Mouse (Mus musculus): ENCODE results near the gene Gm9040. TPM values are rescaled to one million over a fixed set of nuclear protein-coding genes. Genes with fewer than 3 reads are reported as not detected.

The Gm9040 gene
- not detected in 2 replicates for polyA plus RNA-seq (2012; rRNA removed)

DNA sequence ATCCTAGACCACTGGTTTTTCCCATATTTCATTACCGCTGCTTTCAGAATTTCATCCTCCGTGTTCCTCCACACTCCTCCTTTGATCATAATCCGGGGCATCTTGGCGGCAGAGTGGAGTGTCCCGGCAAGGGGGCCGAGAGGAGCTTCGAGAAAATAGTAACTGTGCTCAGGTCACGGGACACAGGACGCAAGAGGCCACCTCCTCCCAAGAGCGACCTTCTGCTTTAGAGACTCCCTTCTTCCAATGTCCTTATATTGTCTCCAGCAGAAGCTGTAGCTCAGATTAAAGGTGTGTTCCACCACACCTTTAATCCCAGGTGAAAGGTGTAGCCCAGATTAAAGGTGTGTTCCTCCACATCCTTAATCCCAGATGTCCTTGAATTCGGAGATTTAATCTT is at the start of gene Gm9040:
Gm9040 (minus strand) TSS at position 101 of the 400 bp plus-strand sequence.

GRCm38 (mm10) chr10:118354005-118354404 is 27.2 kb upstream of the Gm9040 start, which contains the start of gene Gm9049:
Gene Gm9049, minus strand, starts transcription at chr10:118354105.

GRCm38 (mm10) chr10:118348579-118348978 is 21.8 kb upstream of the Gm9040 start, which contains the start of gene Gm9048:
Gene Gm9048, minus strand, starts transcription at chr10:118348679.

GRCm38 (mm10) chr10:118343155-118343554 is 16.4 kb upstream of the Gm9040 start, which contains the start of gene Gm9046:
Gene Gm9046, minus strand, starts transcription at chr10:118343255.

DNA sequence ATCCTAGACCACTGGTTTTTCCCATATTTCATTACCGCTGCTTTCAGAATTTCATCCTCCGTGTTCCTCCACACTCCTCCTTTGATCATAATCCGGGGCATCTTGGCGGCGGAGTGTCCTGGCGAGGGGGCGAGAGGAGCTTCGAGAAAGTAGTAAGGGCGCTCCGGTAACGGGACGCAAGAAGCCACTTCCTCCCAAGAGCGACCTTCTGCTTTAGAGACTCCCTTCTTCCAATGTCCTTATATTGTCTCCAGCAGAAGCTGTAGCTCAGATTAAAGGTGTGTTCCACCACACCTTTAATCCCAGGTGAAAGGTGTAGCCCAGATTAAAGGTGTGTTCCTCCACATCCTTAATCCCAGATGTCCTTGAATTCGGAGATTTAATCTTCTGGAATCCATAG is 11.0 kb upstream of the Gm9040 start, which contains the start of gene Gm9045:
Gm9045 (minus strand) TSS at position 101 of the 400 bp plus-strand sequence.

GRCm38 (mm10) chr10:118332308-118332707 is 5.5 kb upstream of the Gm9040 start, which contains the start of gene Gm9044:
Gene Gm9044, minus strand, starts transcription at chr10:118332408.

DNA sequence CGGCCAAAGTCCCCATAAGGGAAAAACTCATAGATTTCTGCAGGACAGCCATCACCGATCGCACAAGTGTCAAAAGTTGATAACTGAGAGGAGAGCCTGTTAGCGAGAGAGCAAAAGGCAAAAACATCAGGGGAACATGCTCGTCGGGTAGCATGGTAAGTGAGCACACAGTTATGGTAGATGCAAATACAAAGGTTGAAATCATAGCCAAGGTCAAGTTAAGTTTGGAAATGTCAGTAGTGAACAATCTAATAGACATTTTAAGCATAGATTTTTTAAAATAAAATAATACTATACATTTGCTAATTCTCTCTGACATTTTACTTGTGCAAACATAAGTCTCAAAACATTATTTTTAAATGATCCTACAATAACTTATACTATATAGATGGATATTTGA is 31.8 kb downstream of the Gm9040 start, which contains the start of gene Iltifb:
Iltifb (minus strand) TSS at position 101 of the 400 bp plus-strand sequence.

Other genes starting within 250 kb of the Gm9040 start
- gene Mdm1, start 185.2 kb downstream of the Gm9040 start, polyA plus RNA-seq (2012; rRNA removed) = 7.0 and 8.6 TPM in 2 replicates
- gene Il22, start 122.0 kb downstream of the Gm9040 start, polyA plus RNA-seq (2012; rRNA removed) = not detected in 2 replicates
- gene Gm32717, start 86.2 kb downstream of the Gm9040 start, polyA plus RNA-seq (2012; rRNA removed) = 0.01 TPM in 1 of 2 replicates, not detected in the other
- 0.01 TPM in 1 of 2 replicates, not detected in the other for gene Gm32802, start 68.3 kb downstream of the Gm9040 start, polyA plus RNA-seq (2012; rRNA removed)
- not detected in 2 replicates for gene Iltifb, start 31.9 kb downstream of the Gm9040 start, polyA plus RNA-seq (2012; rRNA removed)
- not detected in 2 replicates for gene Gm9044, start 5.4 kb upstream of the Gm9040 start, polyA plus RNA-seq (2012; rRNA removed)
- gene Gm9045, start 10.9 kb upstream of the Gm9040 start, polyA plus RNA-seq (2012; rRNA removed) = 0.02 TPM in 1 of 2 replicates, not detected in the other
- gene Gm9046, start 16.3 kb upstream of the Gm9040 start, polyA plus RNA-seq (2012; rRNA removed) = not detected in 2 replicates
- not detected in 2 replicates for gene Gm9048, start 21.7 kb upstream of the Gm9040 start, polyA plus RNA-seq (2012; rRNA removed)
- gene Gm9049, start 27.1 kb upstream of the Gm9040 start, polyA plus RNA-seq (2012; rRNA removed) = 0.02 TPM in 1 of 2 replicates, not detected in the other
- 0.02 TPM in 1 of 2 replicates, not detected in the other for gene Ifng, start 114.1 kb upstream of the Gm9040 start, polyA plus RNA-seq (2012; rRNA removed)

Data from liver, embryonic 14 days (tissue).